ENCODE assay signal across 8 mouse cellular contexts in genomic region chr13:48545476-48546281, GRCm38 (mm10). TPM values are rescaled to one million over a fixed set of nuclear protein-coding genes. Genes with fewer than 3 reads are reported as not detected.
DNase-seq lines count a peak whose midpoint lies in the region; ATAC-seq and TF ChIP-seq lines count a peak whose summit lies in the region.

No protein-coding gene starts in this region.

- peak; percentile 99 for DNase-seq in heart, postnatal 10 days
- DNase-seq in large intestine, adult 2 months (ENCODE audit: low read depth, low spot score): peak; percentile 94
- DNase-seq in liver, postnatal 0 days: peak; percentile 98
- DNase-seq in testis, postnatal 10 days (ENCODE audit: low spot score): peak; percentile 99

- H3K36me3 ChIP-seq in ES-Bruce4 (ENCODE audit: control insufficient read depth, insufficient read depth, low read length, poor library complexity, severe bottlenecking): peaks cover 4% of the 10 kb centered on the region; the same call in 1 of the 2 replicates
- H3K36me3 ChIP-seq in forebrain, embryonic 13.5 days (ENCODE audit: poor library complexity, severe bottlenecking): no peaks in the 10 kb centered on the region
- no peaks in the 10 kb centered on the region for H3K36me3 ChIP-seq in liver, postnatal 0 days (replicated peaks; ENCODE audit: insufficient read depth, low read length)
- no peaks in the 10 kb centered on the region for H3K36me3 ChIP-seq in neural tube, embryonic 14.5 days (ENCODE audit: control insufficient read depth, insufficient read depth, low read length)

- no peaks in the 10 kb centered on the region for H3K9me3 ChIP-seq in ES-Bruce4 (replicated peaks; ENCODE audit: control insufficient read depth, insufficient read depth, low read length, poor library complexity, severe bottlenecking)
- H3K9me3 ChIP-seq in forebrain, embryonic 13.5 days (replicated peaks): no peaks in the 10 kb centered on the region
- H3K9me3 ChIP-seq in liver, postnatal 0 days (ENCODE audit: low read length): no peaks in the 10 kb centered on the region
- no peaks in the 10 kb centered on the region for H3K9me3 ChIP-seq in neural tube, embryonic 14.5 days (ENCODE audit: control insufficient read depth, low read length)

- ATAC-seq in cerebellum, adult (ENCODE audit: insufficient number of reproducible peaks, low FRiP score, low TSS enrichment): peak; percentile 74
- peak; percentile 83 for ATAC-seq in forebrain, embryonic 13.5 days
- peak; percentile 80 for ATAC-seq in liver, postnatal 0 days
- ATAC-seq in neural tube, embryonic 14.5 days (ENCODE audit: low read depth): peak; percentile 84

- no peak for TF ChIP-seq CTCF in ES-Bruce4 (IDR thresholded peaks at IDR 0.05; ENCODE audit: low read depth, low read length)
- no peak for TF ChIP-seq CTCF in liver, postnatal 0 days (IDR thresholded peaks at IDR 0.05; ENCODE audit: low read depth)

- peak overlapping the region; percentile 68 for H3K4me2 ChIP-seq in forebrain, embryonic 13.5 days
- H3K4me2 ChIP-seq in liver, postnatal 0 days (ENCODE audit: low read depth, low read length): peak overlapping the region; percentile 75
- H3K4me2 ChIP-seq in neural tube, embryonic 14.5 days (ENCODE audit: low read depth, low read length): peak overlapping the region; percentile 53

- H3K4me3 ChIP-seq in ES-Bruce4 (ENCODE audit: low read depth, low read length): peak overlapping the region; percentile 90
- H3K4me3 ChIP-seq in forebrain, embryonic 13.5 days: peak overlapping the region; percentile 86
- peak overlapping the region; percentile 84 for H3K4me3 ChIP-seq in liver, postnatal 0 days (ENCODE audit: low read depth, low read length)
- H3K4me3 ChIP-seq in neural tube, embryonic 14.5 days (ENCODE audit: low read depth, low read length): peak overlapping the region; percentile 97

- TF ChIP-seq EP300 in ES-Bruce4 (IDR thresholded peaks at IDR 0.05; ENCODE audit: insufficient read depth, low read depth, low read length): peak; percentile 19; the same call in 1 of the 2 replicates
- peak; percentile 36; the same call in 1 of the 2 replicates for TF ChIP-seq EP300 in liver, postnatal 0 days (IDR thresholded peaks at IDR 0.05; ENCODE audit: low read depth)

- no peaks in the 10 kb centered on the region for H3K27me3 ChIP-seq in ES-Bruce4 (ENCODE audit: control insufficient read depth, insufficient read depth, low read length, poor library complexity, severe bottlenecking)
- no peaks in the 10 kb centered on the region for H3K27me3 ChIP-seq in forebrain, embryonic 13.5 days
- H3K27me3 ChIP-seq in liver, postnatal 0 days (ENCODE audit: insufficient read depth, low read length): no peaks in the 10 kb centered on the region
- no peaks in the 10 kb centered on the region for H3K27me3 ChIP-seq in neural tube, embryonic 14.5 days (ENCODE audit: control insufficient read depth, insufficient read depth, low read length)

- 1% methylated on average over 43 of the region's 72 CpGs for WGBS in forebrain, embryonic 13.5 days
- WGBS in large intestine, adult 2 months: under 1% methylated on average over 67 of the region's 72 CpGs
- WGBS in liver, postnatal 0 days (ENCODE audit: insufficient replicate concordance): under 1% methylated on average over 61 of the region's 72 CpGs
- 0% methylated on average over 55 of the region's 72 CpGs for WGBS in neural tube, embryonic 14.5 days

- peak overlapping the region; percentile 99 for H3K9ac ChIP-seq in ES-Bruce4 (ENCODE audit: low read depth, poor library complexity, severe bottlenecking)
- H3K9ac ChIP-seq in forebrain, embryonic 13.5 days: peak overlapping the region; percentile 95
- H3K9ac ChIP-seq in liver, postnatal 0 days (replicated peaks): peak overlapping the region; percentile 91
- peak overlapping the region; percentile 99 for H3K9ac ChIP-seq in neural tube, embryonic 14.5 days (replicated peaks; ENCODE audit: low read depth, low read length)

- peaks cover 1% of the 10 kb centered on the region for H3K4me1 ChIP-seq in ES-Bruce4 (ENCODE audit: control insufficient read depth, insufficient read depth, low read length)
- peaks cover 35% of the 10 kb centered on the region for H3K4me1 ChIP-seq in forebrain, embryonic 13.5 days
- peaks cover 20% of the 10 kb centered on the region for H3K4me1 ChIP-seq in liver, postnatal 0 days (ENCODE audit: insufficient read depth)
- H3K4me1 ChIP-seq in neural tube, embryonic 14.5 days (ENCODE audit: control insufficient read depth, insufficient read depth, low read length): peaks cover 20% of the 10 kb centered on the region; the same call in 1 of the 2 replicates

- no peak for TF ChIP-seq POLR2A in ES-Bruce4 (IDR thresholded peaks at IDR 0.05; ENCODE audit: insufficient read depth, low read length)

- intact Hi-C loops in heart, postnatal 10 days (cut with DNase I): loop anchor here (2.0 kb wide), 1 partner anchor 17 kb away; no protein-coding TSS in a partner anchor

- H3K27ac ChIP-seq in ES-Bruce4 (ENCODE audit: insufficient read depth, low read length): peak overlapping the region; percentile 81
- peak overlapping the region; percentile 99 for H3K27ac ChIP-seq in forebrain, embryonic 13.5 days
- peak overlapping the region; percentile 98 for H3K27ac ChIP-seq in liver, postnatal 0 days (ENCODE audit: low read depth)
- peak overlapping the region; percentile 99 for H3K27ac ChIP-seq in neural tube, embryonic 14.5 days (ENCODE audit: low read depth, low read length)

RNA-seq across cellular contexts. Expression of gene A830005F24Rik, which starts 32.3 kb away (rescaled TPM):
- not detected in 2 replicates for polyA plus RNA-seq in ES-Bruce4 (2011; ENCODE audit: insufficient read depth, insufficient read length, low read depth, missing spikeins)
- polyA plus RNA-seq in forebrain, embryonic 13.5 days (2015; fragmentation: Nextera tagmentation; extraction: Ambion mirVana): 2.6 and 3.5 TPM in 2 replicates
- total RNA-seq in heart, postnatal 10 days (2021): not detected
- polyA plus RNA-seq in large intestine, adult 2 months (2012; rRNA removed): not detected in 2 replicates
- 0.14 and 0.19 TPM in 2 replicates for polyA plus RNA-seq in liver, postnatal 0 days (2015; fragmentation: Nextera tagmentation; extraction: Ambion mirVana)
- polyA plus RNA-seq in neural tube, embryonic 14.5 days (2014; fragmentation: Nextera tagmentation; extraction: Ambion mirVana): 4.4 and 5.0 TPM in 2 replicates

RNA-seq across cellular contexts. Expression of gene Zfp169, which starts 32.4 kb away (rescaled TPM):
- 4.4 and 10.8 TPM in 2 replicates for polyA plus RNA-seq in ES-Bruce4 (2011; ENCODE audit: insufficient read depth, insufficient read length, low read depth, missing spikeins)
- 6.0 and 7.1 TPM in 2 replicates for polyA plus RNA-seq in forebrain, embryonic 13.5 days (2015; fragmentation: Nextera tagmentation; extraction: Ambion mirVana)
- total RNA-seq in heart, postnatal 10 days (2021): 1 to 10 TPM; 5.1 to 6.7 TPM
- 3.4 and 11.5 TPM in 2 replicates for polyA plus RNA-seq in large intestine, adult 2 months (2012; rRNA removed)
- 0.56 and 0.59 TPM in 2 replicates for polyA plus RNA-seq in liver, postnatal 0 days (2015; fragmentation: Nextera tagmentation; extraction: Ambion mirVana)
- 5.8 and 8.1 TPM in 2 replicates for polyA plus RNA-seq in neural tube, embryonic 14.5 days (2014; fragmentation: Nextera tagmentation; extraction: Ambion mirVana)

Comparison
In these comparisons a context has a peak if more than half of its experiments do, and no peak if none do; other contexts are left out.
1. Peak in every context shown above with its lines: DNase-seq, ATAC-seq, H3K4me3 ChIP-seq and H3K27ac ChIP-seq.